Mouse (Mus musculus): ENCODE measurements at regions not wholly inside any gene's neighbourhood (a gene's known extent, or its start where the extent isn't known, plus 50 kb on each side); places are given as distances from the start of the nearest gene placed in this dataset.

DNA sequence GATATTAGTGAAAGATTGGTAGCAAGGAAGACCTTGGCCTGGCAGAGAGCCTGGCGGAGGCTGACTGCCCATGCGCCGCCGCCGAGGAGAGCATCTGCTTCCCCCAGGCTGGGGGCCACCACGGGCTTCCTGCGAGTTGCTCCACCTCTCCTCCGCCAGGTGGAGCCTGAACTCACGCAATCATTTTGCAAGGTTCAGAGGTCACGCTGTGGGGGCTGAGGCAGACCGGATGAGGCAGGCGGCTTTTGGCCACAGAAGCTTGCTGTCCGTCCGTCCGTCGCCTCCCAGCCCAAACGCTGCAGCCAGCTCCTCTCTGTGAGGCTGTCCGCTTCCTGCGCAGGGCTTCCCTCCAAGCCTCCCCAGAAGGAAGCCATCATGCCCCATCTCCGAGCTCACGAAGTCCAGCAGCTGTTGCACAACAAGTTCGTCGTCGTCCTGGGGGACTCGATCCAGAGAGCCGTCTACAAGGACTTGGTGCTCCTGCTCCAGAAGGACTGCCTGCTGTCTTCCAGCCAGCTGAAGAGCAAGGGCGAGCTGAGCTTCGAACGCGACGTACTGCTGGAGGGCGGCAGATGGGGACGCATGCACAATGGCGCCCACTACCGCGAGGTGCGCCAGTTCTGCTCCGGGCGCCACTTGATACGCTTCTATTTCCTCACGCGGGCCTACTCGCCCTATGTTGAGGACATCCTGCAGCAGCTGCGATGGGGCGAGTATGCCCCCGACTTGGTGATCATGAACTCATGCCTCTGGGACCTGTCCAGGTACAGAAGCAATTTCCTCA lies 269.3 kb upstream of the Erbb4 start:
- DNase-seq (ENCODE audit: extremely low spot score in 1 of 2, low spot score in 1 of 2) = no peak

DNA sequence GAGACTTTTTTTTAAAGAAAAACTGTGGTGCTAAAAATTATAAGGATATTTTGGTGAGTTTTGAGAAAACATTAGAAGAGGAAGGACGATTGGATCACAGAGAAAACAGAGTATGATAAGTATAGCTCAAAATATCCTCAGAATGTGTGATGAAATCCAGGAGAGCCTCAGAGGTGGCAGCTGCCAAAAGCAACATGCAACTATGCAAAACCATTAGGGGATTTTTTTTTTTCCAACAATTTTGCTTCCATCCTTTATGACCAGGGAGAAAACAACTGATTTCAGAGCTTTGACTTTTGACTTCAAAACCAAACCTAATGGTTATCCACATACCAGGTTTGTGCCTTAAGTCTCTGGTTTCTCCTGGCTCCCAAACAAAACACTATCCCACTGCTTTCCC lies 267.4 kb upstream of the Erbb4 start:
- DNase-seq (ENCODE audit: extremely low spot score in 1 of 2, low spot score in 1 of 2) = no peak

- no peak for DNase-seq (ENCODE audit: extremely low spot score in 1 of 2, low spot score in 1 of 2)
Observed at GRCm38 (mm10) chr1:69370078-69370477, 262.2 kb upstream of the Erbb4 start.

DNA sequence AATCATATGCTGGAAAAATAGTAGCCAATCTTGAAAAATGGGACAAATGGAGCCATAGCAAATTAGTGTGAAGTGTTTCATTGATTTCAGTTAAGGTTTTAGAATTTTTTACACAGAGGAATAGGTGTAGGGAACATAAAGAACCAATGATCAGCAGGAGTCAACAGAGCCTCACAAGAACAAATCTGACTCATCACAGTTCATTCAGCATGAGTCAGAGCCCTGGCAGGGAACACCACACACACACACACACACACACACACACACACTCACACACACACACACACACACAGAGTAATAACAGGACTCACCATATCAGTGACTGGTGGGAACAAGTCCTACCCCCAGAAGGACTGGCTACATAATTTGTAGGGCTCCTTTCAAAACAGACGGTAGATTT lies 259.7 kb upstream of the Erbb4 start:
- DNase-seq (ENCODE audit: extremely low spot score in 1 of 2, low spot score in 1 of 2) = peak in 1 of 2 experiments; percentile 23

GRCm38 (mm10) chr1:69364069-69364468 lies 256.2 kb upstream of the Erbb4 start:
- no peak for DNase-seq (ENCODE audit: extremely low spot score in 1 of 2, low spot score in 1 of 2)

GRCm38 (mm10) chr1:69357548-69357947 lies 249.7 kb upstream of the Erbb4 start:
- no peak for DNase-seq (ENCODE audit: extremely low spot score in 1 of 2, low spot score in 1 of 2)

- DNase-seq (ENCODE audit: extremely low spot score in 1 of 2, low spot score in 1 of 2) = no peak
Observed at GRCm38 (mm10) chr1:69350417-69350816, 242.6 kb upstream of the Erbb4 start.

GRCm38 (mm10) chr1:69349826-69350225 lies 242.0 kb upstream of the Erbb4 start:
- DNase-seq (ENCODE audit: extremely low spot score in 1 of 2, low spot score in 1 of 2) = no peak

- DNase-seq (ENCODE audit: extremely low spot score in 1 of 2, low spot score in 1 of 2) = no peak
Observed at GRCm38 (mm10) chr1:69342100-69342499, 234.2 kb upstream of the Erbb4 start.

DNA sequence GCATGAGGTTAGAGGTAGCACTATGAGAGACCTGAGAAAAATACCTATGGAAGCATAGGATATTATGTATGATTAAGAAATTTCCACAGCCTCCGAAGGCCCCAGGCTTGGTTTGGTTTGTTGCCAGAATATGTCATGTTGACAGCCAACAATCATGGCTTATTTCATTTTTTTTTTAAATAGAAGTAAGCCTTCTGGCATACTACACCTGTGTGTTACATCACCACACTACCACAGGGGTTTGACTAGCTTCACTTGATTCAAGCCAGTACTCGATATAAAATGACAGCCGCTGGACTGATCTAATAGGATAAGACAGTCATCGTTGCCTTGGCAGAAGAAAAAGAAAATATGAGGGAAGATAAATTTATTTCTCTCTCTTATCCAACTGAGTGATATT lies 232.6 kb upstream of the Erbb4 start:
- DNase-seq (ENCODE audit: extremely low spot score in 1 of 2, low spot score in 1 of 2) = no peak

GRCm38 (mm10) chr1:69331418-69332254 lies 223.8 kb upstream of the Erbb4 start:
- DNase-seq (ENCODE audit: extremely low spot score in 1 of 2, low spot score in 1 of 2) = peak in 1 of 2 experiments; percentile 49

DNA sequence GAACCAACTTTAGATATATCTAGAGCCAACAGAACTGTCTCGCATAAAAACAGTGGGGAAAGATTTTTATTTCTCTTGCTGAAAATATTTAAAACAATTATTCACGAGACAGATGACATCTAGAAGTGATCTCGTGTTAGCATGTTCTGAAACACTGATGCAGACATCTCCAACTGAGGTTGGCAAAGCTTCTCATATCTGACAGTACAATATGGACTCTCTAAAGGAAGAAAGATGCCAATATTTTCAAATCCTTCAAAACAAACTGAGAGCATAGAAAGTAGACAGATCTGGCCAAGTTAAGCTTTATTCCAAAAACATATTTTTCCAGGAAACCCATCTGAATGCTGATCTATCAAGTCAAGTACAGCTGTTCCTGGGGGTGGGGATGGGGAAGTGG lies 221.5 kb upstream of the Erbb4 start:
- no peak for DNase-seq (ENCODE audit: extremely low spot score in 1 of 2, low spot score in 1 of 2)

GRCm38 (mm10) chr1:69326711-69327110 lies 218.9 kb upstream of the Erbb4 start:
- no peak for DNase-seq (ENCODE audit: extremely low spot score in 1 of 2, low spot score in 1 of 2)

DNA sequence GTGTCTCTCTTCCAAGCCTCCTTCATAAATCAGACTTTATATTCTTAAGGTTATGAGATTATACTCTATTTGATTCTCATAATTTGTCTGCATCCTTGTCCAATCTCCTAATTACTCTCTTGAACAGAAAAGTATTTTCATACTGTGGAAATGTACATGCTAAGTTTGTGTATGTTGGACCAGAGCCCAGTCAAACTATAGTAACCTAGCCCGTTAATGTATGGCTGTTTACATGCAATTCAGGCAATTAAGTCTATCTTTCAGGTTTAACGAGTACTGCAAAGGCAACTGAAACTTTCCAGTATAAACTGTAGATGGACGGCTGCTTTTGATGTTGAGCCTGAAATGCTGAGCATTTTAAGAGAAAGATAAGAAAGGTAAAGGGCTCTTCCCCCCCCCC lies 211.7 kb upstream of the Erbb4 start:
- no peak for DNase-seq (ENCODE audit: extremely low spot score in 1 of 2, low spot score in 1 of 2)

DNA sequence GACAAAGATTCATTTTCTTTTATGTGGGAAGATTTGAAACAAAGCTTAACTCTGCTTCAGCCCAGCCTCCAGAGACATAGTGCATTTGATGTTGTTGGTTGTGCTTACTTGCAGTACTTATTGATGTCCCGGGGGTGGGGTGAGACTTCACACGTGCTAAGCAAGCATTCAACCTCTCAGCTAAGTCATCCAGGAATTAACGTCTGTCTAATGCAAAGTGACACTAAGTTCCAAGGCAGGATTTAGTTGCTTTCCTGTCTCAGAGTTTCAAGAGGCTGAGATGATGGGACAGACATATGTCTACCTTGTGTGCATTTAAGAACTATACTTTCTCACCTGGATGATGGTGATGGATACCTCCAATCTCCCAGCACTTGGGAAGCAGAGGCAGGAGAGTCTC lies 189.0 kb upstream of the Erbb4 start:
- no peak for DNase-seq (ENCODE audit: extremely low spot score in 1 of 2, low spot score in 1 of 2)

DNA sequence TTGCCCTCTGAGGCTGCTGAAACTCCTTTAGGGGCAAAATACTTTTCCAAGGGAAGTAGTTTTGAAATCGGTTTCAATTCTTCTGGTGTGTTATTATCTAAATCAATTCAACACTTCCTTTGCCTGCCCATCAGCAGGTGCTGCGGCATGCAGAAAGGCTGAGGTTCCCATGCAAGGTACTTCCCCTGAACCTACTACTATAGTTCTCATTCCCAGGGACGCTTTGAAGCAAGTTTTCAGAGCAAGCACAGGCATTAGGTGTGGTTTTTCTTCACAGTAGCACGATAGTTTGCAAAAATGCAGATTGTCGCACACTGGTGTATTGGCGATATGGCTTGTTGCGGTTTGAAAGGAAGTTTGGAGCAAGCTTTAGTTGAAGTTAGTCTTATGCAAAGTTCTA lies 183.5 kb upstream of the Erbb4 start:
- no peak for DNase-seq (ENCODE audit: extremely low spot score in 1 of 2, low spot score in 1 of 2)

- peak; percentile 3 to 5 for DNase-seq (ENCODE audit: extremely low spot score in 1 of 2, low spot score in 1 of 2)
Observed at GRCm38 (mm10) chr1:69286374-69286773, 178.5 kb upstream of the Erbb4 start.

GRCm38 (mm10) chr1:69277428-69277827 lies 169.6 kb upstream of the Erbb4 start:
- no peak for DNase-seq (ENCODE audit: extremely low spot score in 1 of 2, low spot score in 1 of 2)

DNA sequence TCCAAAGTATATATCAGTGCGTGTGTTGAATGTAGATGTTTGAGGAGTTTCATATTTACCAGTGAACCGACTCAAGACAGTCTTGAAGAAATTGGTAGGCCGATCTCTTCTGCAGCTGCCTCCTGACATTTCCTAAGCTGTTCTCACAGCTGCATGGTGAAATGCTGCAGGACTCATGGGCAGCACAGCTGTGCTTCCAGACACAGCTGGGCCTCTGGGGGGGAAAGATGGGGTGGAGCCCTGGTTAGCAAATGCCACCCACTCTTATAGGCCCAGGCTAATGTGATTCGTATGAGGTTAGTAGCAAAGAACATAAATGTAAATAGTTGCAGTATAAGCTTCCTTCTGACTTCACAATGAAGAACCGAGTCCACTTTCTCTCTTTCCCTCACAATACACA lies 139.8 kb upstream of the Erbb4 start:
- DNase-seq (ENCODE audit: extremely low spot score in 1 of 2, low spot score in 1 of 2) = no peak

GRCm38 (mm10) chr1:69242289-69242909 lies 134.5 kb upstream of the Erbb4 start:
- DNase-seq (ENCODE audit: extremely low spot score in 1 of 2, low spot score in 1 of 2) = no peak

GRCm38 (mm10) chr1:69241502-69242214 lies 133.8 kb upstream of the Erbb4 start:
- DNase-seq (ENCODE audit: extremely low spot score in 1 of 2, low spot score in 1 of 2) = peak; percentile 12 to 80
